Mouse (Mus musculus) neural tube, embryonic 13.5 days (tissue): Measurements from ENCODE around the gene Gm3604. TPM values are rescaled to one million over a fixed set of nuclear protein-coding genes. Genes with fewer than 3 reads are reported as not detected.
"Not testable (repeated sequence)": the region's sequence is repeated elsewhere in the genome, so short reads cannot be mapped to it uniquely, and the experiment has no call there.

Experiments
- ATAC-seq: fragments of 200-750 bp; cut with Nextera tagmentation; 2 replicates; pipeline ENCODE4 v1.8.0; 2017; ENCODE audit warnings: low read depth, mild to moderate bottlenecking, moderate TSS enrichment, moderate library complexity
- H3K27ac ChIP-seq: fragments of 300-500 bp; sonication (generic); replicated peaks from 2 replicates; pipeline ENCODE4 v1.5.1; 2015; ENCODE audit warnings: moderate library complexity, mild to moderate bottlenecking, inconsistent platforms
- H3K27me3 ChIP-seq: fragments of 300-500 bp; sonication (generic); 2 replicates; pipeline ENCODE4 v1.6.1; 2015; ENCODE audit warnings: mild to moderate bottlenecking, inconsistent platforms
- H3K36me3 ChIP-seq: fragments of 300-500 bp; sonication (generic); 2 replicates; pipeline ENCODE4 v1.6.1; 2015; ENCODE audit warnings: mild to moderate bottlenecking, inconsistent platforms
- H3K4me1 ChIP-seq: fragments of 300-500 bp; sonication (generic); replicated peaks from 2 replicates; pipeline ENCODE4 v1.6.1; 2015; ENCODE audit warnings: inconsistent platforms
- H3K4me2 ChIP-seq: fragments of 300-500 bp; sonication (generic); 2 replicates; pipeline ENCODE4 v1.6.1; 2015; ENCODE audit warnings: inconsistent platforms, mild to moderate bottlenecking, moderate library complexity
- H3K4me3 ChIP-seq: fragments of 300-500 bp; sonication (generic); 2 replicates; pipeline ENCODE4 v1.5.1; 2015; ENCODE audit warnings: mild to moderate bottlenecking, inconsistent platforms
- H3K9ac ChIP-seq: fragments of 300-500 bp; sonication (generic); 2 replicates; pipeline ENCODE4 v1.6.1; 2015; ENCODE audit warnings: moderate library complexity, mild to moderate bottlenecking, inconsistent platforms
- H3K9me3 ChIP-seq: fragments of 300-500 bp; sonication (generic); 2 replicates; pipeline ENCODE4 v1.6.1; 2016; ENCODE audit warnings: inconsistent platforms
- WGBS: fragments of 180-500 bp; shearing (Covaris S2); methylation state at CpG from one replicate; pipeline ENCODE4 v1.1.7; 2015; 5-methylcytosine and 5-hydroxymethylcytosine counted together
- microRNA-seq: library from miRNA; unstranded; fragments of <30 nt; microRNA quantifications from one replicate; pipeline ENCODE4, GENCODE M21; 2016
- polyA plus RNA-seq: library from polyadenylated mRNA; unstranded; fragments of >200 nt; fragmentation: Nextera tagmentation; extraction: Ambion mirVana; gene quantifications from 2 replicates; pipeline ENCODE4 v1.2.1, GENCODE M21; 2015

Gene Gm3604
- 3.1 and 4.3 TPM in 2 replicates for polyA plus RNA-seq

DNA sequence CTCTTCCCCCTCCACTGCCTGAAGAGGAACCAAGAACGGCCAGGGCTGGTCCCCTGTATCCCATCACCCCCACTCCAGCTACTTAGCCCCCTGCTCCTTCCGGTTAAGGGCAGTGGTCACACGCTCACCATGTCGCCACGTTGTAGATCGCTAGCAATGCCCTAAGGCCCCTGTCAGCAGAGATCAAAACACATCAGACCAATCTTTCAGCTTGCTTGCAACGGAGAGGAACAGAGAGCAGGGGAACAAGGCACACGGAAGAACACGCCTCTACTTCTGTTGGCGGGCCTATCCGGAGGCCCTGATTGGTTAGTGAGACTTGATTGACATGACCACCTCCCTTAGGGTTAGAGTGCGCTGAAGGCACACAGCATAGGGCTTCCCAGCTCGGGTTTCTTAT is at the start of gene Gm3604:
Gm3604 (minus strand) TSS at position 226 of the 400 bp plus-strand sequence.
- not testable (repeated sequence) for H3K27me3 ChIP-seq, H3K36me3 ChIP-seq, ATAC-seq, H3K27ac ChIP-seq, H3K4me1 ChIP-seq
- H3K9ac ChIP-seq: peak within 1 kb of the TSS; percentile 62
- H3K4me2 ChIP-seq: peak within 1 kb of the TSS; percentile 49
- 15% methylated on average over 13 of the region's 13 CpGs for WGBS
- H3K4me3 ChIP-seq: peak within 1 kb of the TSS; percentile 45
- peaks cover 11% of the 10 kb centered on the region; the same call in 1 of the 2 replicates for H3K9me3 ChIP-seq

DNA sequence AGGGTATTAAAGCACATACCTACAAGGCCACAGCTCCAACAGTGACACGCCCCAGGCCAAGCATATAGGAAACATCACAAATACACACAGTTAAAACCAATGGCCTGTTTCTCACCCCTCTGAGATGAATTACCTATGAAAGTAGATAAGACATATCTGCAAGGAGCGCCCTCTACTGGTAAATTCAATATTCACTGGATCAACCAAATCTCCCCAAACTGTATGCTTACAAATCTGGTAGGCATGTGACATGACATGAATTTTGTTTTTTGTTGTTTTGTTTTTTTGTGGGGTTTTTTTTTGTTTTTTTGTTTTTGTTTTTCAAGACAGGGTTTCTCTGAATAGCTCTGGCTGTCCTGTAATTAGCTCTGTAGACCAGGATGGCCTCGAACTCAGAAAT is 16.2 kb upstream of the Gm3604 start:
- H3K4me3 ChIP-seq, H3K27ac ChIP-seq, H3K9ac ChIP-seq, H3K4me1 ChIP-seq, H3K9me3 ChIP-seq, H3K27me3 ChIP-seq, H3K36me3 ChIP-seq, H3K4me2 ChIP-seq, ATAC-seq: not testable (repeated sequence)
- WGBS: 61% methylated on average over 3 of the region's 3 CpGs

GRCm38 (mm10) chr13:62390076-62390620 is 7.2 kb upstream of the Gm3604 start:
- not testable (repeated sequence) for H3K4me3 ChIP-seq, H3K36me3 ChIP-seq, H3K9ac ChIP-seq, H3K4me2 ChIP-seq, H3K27me3 ChIP-seq, H3K27ac ChIP-seq, H3K4me1 ChIP-seq, ATAC-seq
- 91% methylated on average over 8 of the region's 8 CpGs for WGBS
- H3K9me3 ChIP-seq: peaks cover 17% of the 10 kb centered on the region

DNA sequence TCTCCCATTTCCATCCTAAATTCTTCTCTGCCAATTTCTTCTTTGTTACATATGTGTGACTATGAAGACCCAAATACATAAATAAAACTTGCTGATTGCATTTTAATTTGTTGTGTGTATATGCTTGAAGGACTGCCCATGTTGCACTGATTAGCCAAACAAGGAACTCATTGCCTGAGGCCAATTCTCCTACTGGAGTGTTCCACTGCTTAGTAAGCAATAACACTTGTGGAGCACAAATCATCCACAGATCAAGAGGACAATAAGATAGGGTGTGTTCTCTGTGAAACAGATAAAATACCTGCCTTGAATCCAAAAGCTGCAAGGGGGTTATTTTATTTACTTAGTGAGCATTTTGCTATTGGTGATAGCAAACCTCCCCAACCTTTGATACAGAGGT is 51.2 kb downstream of the Gm3604 start:
- Histone ChIP-seq H3K4me3 (no peak overlapping the region), H3K27ac (no peak overlapping the region), H3K4me1 (no peaks in the 10 kb centered on the region), H3K9me3 (peaks cover 17% of the 10 kb centered on the region), H3K4me2 (no peak overlapping the region), H3K27me3 (no peaks in the 10 kb centered on the region), H3K36me3 (no peaks in the 10 kb centered on the region), H3K9ac (no peak overlapping the region)
- no peak for ATAC-seq

DNA sequence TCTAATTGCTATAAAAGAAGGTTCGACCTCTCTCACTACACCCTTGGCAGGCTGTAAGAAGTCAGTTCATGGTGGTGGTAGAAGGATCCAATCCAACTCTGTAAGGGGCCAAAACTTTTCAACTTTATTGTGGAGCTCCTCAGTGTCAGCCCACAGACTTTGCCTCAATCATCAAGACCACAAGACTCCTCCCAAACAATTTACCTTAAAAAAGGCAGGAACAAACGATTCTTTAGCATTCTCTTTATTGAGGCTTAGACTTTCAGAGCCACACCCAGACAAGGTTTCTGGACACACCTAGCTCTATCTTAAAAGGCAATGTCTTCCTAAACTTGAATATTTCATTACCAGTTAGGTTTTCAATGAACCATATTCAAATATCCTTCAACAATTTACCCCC is 51.6 kb downstream of the Gm3604 start:
- peaks cover 17% of the 10 kb centered on the region for H3K9me3 ChIP-seq
- H3K4me1 ChIP-seq: no peaks in the 10 kb centered on the region
- H3K4me2 ChIP-seq: no peak overlapping the region
- H3K4me3 ChIP-seq: no peak overlapping the region
- H3K36me3 ChIP-seq: no peaks in the 10 kb centered on the region
- ATAC-seq: no peak
- 88% methylated on average over 2 of the region's 2 CpGs for WGBS
- H3K27me3 ChIP-seq: no peaks in the 10 kb centered on the region
- no peak overlapping the region for H3K9ac ChIP-seq
- no peak overlapping the region for H3K27ac ChIP-seq

Small RNA genes within 50 kb of the gene (microRNA-seq; reads per million reads assigned to microRNA genes)
- not detected for gene Gm25933

Other genes with a start within 250 kb of the Gm3604 start
- 16.4 and 18.9 TPM in 2 replicates for gene Gm49359, start 83.7 kb upstream of the Gm3604 start, polyA plus RNA-seq
- not detected in 2 replicates for gene Zfp935, start 175.3 kb upstream of the Gm3604 start, polyA plus RNA-seq
- gene Zfp934, start 188.0 kb upstream of the Gm3604 start, polyA plus RNA-seq: 15.1 and 15.3 TPM in 2 replicates
- gene 6720489N17Rik, start 241.0 kb upstream of the Gm3604 start, polyA plus RNA-seq: 9.4 and 11.3 TPM in 2 replicates